Mouse (Mus musculus) embryonic facial prominence, embryonic 15.5 days (tissue): ENCODE data around the gene Mc3r. TPM values are rescaled to one million over a fixed set of nuclear protein-coding genes. Genes with fewer than 3 reads are reported as not detected.
A peak's percentile ranks its signal among the peaks of the same experiment; 100 is the strongest.

Source experiments
- ATAC-seq: fragments of 200-750 bp; cut with Nextera tagmentation; 2 replicates; pipeline ENCODE4 v1.8.0; 2017; ENCODE audit warnings: low read depth, moderate TSS enrichment; ENCODE audit not compliant: insufficient number of reproducible peaks, low FRiP score, low TSS enrichment
- H3K27ac ChIP-seq: fragments of 300-500 bp; sonication (generic); replicated peaks from 2 replicates; pipeline ENCODE4 v1.5.1; 2015; ENCODE audit warnings: mild to moderate bottlenecking, inconsistent platforms
- H3K27me3 ChIP-seq: fragments of 300-500 bp; sonication (generic); 2 replicates; pipeline ENCODE4 v1.6.1; 2015; ENCODE audit warnings: inconsistent platforms
- H3K36me3 ChIP-seq: fragments of 300-500 bp; sonication (generic); 2 replicates; pipeline ENCODE4 v1.6.1; 2015; ENCODE audit warnings: mild to moderate bottlenecking, inconsistent platforms
- H3K4me1 ChIP-seq: fragments of 300-500 bp; sonication (generic); 2 replicates; pipeline ENCODE4 v1.6.1; 2015; ENCODE audit warnings: inconsistent platforms
- H3K4me2 ChIP-seq: fragments of 300-500 bp; sonication (generic); replicated peaks from 2 replicates; pipeline ENCODE4 v1.6.1; 2015; ENCODE audit warnings: mild to moderate bottlenecking, inconsistent platforms
- H3K4me3 ChIP-seq: fragments of 300-500 bp; sonication (generic); replicated peaks from 2 replicates; pipeline ENCODE4 v1.5.1; 2015; ENCODE audit warnings: mild to moderate bottlenecking, inconsistent platforms
- H3K9ac ChIP-seq: fragments of 300-500 bp; sonication (generic); 2 replicates; pipeline ENCODE4 v1.6.1; 2015; ENCODE audit warnings: inconsistent platforms
- H3K9me3 ChIP-seq: fragments of 300-500 bp; sonication (generic); replicated peaks from 2 replicates; pipeline ENCODE4 v1.6.1; 2016; ENCODE audit warnings: inconsistent platforms
- WGBS: fragments of 180-500 bp; shearing (Covaris S2); methylation state at CpG from one replicate; pipeline ENCODE4 v1.1.7; 2015; 5-methylcytosine and 5-hydroxymethylcytosine counted together
- polyA plus RNA-seq: library from polyadenylated mRNA; unstranded; fragments of >200 nt; fragmentation: Nextera tagmentation; extraction: Ambion mirVana; gene quantifications from 2 replicates; pipeline ENCODE4 v1.2.1, GENCODE M21; 2015

Gene Mc3r
- polyA plus RNA-seq, 1 experiment from 2014 or later: not detected

DNA sequence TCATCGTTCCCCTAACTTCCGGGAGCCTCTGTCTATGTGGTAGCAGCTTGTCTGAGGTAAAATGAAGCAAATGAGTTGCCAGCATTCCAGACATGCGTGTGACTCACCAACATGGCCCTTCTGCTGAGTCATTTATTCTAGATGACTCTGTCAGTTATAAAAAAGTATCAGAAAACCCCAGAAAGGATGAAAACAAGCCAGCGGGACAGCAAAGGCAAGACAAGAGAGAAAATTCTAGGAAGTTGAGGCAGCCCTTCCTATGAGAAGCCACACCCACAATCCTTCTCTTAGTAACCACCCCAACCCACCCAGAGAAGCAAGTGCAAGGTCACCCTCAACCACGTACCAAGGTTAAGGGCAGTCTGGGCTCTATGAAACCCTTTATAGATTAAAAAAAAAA is 8.7 kb downstream of the Mc3r start:
- WGBS: 75% methylated on average over 5 of the region's 5 CpGs
- no peak overlapping the region for H3K4me2 ChIP-seq
- no peaks in the 10 kb centered on the region; the same call in 1 of the 2 replicates for H3K4me1 ChIP-seq
- H3K36me3 ChIP-seq: no peaks in the 10 kb centered on the region
- H3K4me3 ChIP-seq: no peak overlapping the region
- no peaks in the 10 kb centered on the region for H3K9me3 ChIP-seq
- no peak for ATAC-seq
- H3K27ac ChIP-seq: no peak overlapping the region
- H3K27me3 ChIP-seq: no peaks in the 10 kb centered on the region
- H3K9ac ChIP-seq: no peak overlapping the region

DNA sequence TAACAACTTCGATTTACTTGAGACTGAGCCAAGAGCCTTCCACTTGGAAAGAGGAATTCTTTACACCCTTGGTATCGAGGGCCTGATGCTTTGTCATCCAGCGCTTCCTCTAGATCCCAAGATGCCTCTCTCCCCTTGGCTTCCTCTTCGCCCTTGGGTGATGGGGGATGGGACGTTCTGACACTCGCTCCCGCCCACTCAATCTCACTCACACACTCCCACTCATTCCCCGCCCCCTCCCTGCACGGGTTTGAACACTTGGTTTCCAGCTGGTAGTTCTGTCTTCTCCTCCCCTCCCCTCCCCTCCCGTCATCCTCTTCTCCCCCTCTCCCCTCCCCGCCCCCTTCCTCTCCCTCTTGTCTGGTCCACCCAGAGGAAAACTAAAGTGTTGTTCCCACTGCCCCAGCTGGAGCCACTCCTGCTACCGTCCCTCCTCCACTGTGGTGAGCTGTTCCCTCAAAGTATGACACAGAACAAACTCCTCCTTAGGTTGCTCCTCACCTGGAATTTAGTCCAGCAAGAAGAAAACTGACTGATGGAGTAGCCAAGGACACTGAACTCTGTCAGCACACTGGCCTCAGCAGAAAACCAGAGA is 9.3 kb downstream of the Mc3r start:
- Histone ChIP-seq H3K27me3 (no peaks in the 10 kb centered on the region), H3K27ac (no peak overlapping the region), H3K4me2 (no peak overlapping the region), H3K4me3 (no peak overlapping the region), H3K9me3 (no peaks in the 10 kb centered on the region), H3K36me3 (no peaks in the 10 kb centered on the region), H3K9ac (no peak overlapping the region), H3K4me1 (no peaks in the 10 kb centered on the region)
- no peak for ATAC-seq
- WGBS: 27% methylated on average over 12 of the region's 12 CpGs

DNA sequence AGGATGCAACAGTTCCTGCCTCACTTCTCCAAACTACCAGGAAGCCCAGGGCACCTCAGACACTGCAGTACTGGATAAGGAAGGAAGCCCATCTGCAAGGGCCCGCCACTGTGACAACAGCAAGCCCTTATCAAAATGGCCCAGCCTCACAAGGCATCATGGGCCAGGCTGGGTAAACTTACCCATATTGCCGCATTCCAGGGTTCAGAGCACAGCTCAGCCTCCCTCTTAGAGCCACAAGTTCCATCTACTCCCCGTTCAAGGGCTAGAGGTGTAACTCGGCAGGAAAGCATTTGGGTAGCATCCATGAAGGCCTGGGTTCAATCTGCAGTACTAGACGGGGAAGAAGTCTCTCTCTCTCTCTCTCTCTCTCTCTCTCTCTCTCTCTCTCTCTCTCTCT is 11.8 kb downstream of the Mc3r start:
- 76% methylated on average over 5 of the region's 5 CpGs for WGBS
- no peak overlapping the region for H3K4me2 ChIP-seq
- ATAC-seq: no peak

DNA sequence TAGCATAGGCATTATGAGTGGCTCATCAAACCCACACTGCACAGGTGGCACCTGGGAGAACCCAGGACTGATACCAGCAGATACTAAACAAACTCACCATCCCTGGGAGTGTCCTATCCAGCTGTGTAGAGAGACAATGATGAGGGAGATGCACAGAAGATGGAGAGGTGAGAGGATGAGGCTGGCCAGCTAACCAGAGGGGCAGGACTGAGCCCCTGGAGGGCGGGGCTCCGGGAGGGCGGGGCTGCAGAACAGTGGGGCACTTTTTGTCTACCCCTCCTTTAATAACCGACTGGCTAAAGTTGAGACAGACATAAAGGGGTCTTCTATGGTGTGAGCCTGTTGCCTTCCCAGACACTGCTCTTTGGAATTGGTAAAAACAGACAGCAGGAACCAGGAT is 13.1 kb downstream of the Mc3r start:
- Histone ChIP-seq H3K4me1 (no peaks in the 10 kb centered on the region), H3K9me3 (no peaks in the 10 kb centered on the region), H3K4me3 (no peak overlapping the region), H3K9ac (no peak overlapping the region), H3K36me3 (no peaks in the 10 kb centered on the region), H3K27me3 (no peaks in the 10 kb centered on the region), H3K4me2 (no peak overlapping the region), H3K27ac (no peak overlapping the region)
- no peak for ATAC-seq
- 70% methylated on average over 4 of the region's 4 CpGs for WGBS

More for the DNA sequence above, 11.8 kb downstream of the Mc3r start:
- no peak overlapping the region for H3K4me3 ChIP-seq
- no peak overlapping the region for H3K27ac ChIP-seq
- H3K36me3 ChIP-seq: no peaks in the 10 kb centered on the region
- H3K4me1 ChIP-seq: no peaks in the 10 kb centered on the region
- H3K27me3 ChIP-seq: no peaks in the 10 kb centered on the region
- no peaks in the 10 kb centered on the region for H3K9me3 ChIP-seq
- no peak overlapping the region for H3K9ac ChIP-seq

DNA sequence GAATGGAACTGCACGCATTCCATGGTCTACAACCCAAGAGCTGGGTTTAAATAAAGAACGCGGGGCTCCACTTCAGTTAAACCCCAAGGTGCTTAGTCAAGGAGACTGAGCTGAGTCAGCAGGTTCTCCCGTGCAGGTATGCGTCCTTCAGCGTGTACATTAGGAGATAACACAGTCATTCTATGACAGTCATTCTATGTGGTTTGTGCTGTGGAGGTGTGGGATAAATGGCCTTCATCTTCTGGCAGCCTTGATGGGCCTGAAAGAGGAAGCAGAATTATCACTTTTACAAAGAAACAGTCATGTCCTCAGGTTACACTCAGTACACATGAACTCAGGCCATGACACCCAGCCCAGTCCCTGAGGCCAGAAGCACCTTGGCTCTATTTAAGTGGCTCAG is 14.9 kb downstream of the Mc3r start:
- no peak for ATAC-seq
- Histone ChIP-seq H3K9ac (no peak overlapping the region), H3K27ac (no peak overlapping the region), H3K36me3 (no peaks in the 10 kb centered on the region), H3K4me3 (no peak overlapping the region), H3K4me1 (no peaks in the 10 kb centered on the region), H3K9me3 (no peaks in the 10 kb centered on the region), H3K27me3 (no peaks in the 10 kb centered on the region), H3K4me2 (no peak overlapping the region)
- 88% methylated on average over 6 of the region's 6 CpGs for WGBS

DNA sequence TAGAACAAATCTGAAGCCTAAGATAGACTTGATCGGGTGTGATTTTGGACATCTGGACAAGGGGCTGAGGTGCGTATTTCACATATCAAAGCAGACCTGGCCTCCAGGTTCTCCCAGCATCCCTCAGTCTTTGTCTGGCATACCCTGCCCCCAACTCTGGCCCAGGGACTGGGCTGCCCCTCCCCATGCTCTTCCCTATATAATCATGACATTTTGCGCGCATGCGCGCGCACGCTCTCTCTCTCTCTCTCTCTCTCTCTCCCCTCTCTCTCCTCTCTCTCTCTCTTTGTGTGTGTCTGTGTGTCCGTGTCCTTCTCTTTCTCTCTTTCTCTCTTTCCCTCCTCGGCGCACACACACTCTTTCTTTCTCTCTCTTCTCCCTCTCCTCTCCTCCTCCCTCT is 21.6 kb downstream of the Mc3r start:
- Histone ChIP-seq H3K36me3 (no peaks in the 10 kb centered on the region), H3K9me3 (no peaks in the 10 kb centered on the region), H3K9ac (no peak overlapping the region), H3K4me1 (peaks cover 7% of the 10 kb centered on the region), H3K27me3 (no peaks in the 10 kb centered on the region), H3K4me2 (no peak overlapping the region), H3K27ac (no peak overlapping the region), H3K4me3 (no peak overlapping the region)
- no peak for ATAC-seq
- WGBS: 83% methylated on average over 11 of the region's 11 CpGs

DNA sequence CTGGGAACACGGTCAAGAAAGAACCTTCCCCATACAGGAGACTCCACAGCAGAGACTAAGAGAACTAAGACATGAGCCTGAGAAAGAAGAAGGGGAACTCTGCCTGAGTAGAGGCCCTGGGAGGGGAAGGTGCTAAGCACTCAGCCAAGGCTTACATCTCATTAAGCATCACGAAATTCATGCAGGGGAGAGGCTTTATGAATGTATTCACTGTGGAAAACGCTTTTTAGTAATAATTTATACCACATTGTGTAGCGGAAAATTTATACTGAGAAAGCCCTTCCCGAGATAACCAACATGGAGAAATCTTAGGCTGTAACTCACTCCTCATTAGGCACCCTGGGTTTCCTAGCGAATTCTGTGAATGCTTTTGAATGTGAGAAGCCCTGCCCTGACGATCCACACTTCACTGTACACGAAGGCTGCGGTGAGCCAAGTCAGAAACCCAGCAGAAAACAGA is 22.2 kb downstream of the Mc3r start:
- Histone ChIP-seq H3K9ac (no peak overlapping the region), H3K4me3 (no peak overlapping the region), H3K4me1 (peaks cover 7% of the 10 kb centered on the region), H3K9me3 (no peaks in the 10 kb centered on the region), H3K27ac (peak overlapping the region; percentile 51; the same call in 1 of the 2 replicates), H3K27me3 (no peaks in the 10 kb centered on the region), H3K36me3 (no peaks in the 10 kb centered on the region), H3K4me2 (no peak overlapping the region)
- ATAC-seq: no peak
- WGBS: 28% methylated on average over 9 of the region's 9 CpGs

DNA sequence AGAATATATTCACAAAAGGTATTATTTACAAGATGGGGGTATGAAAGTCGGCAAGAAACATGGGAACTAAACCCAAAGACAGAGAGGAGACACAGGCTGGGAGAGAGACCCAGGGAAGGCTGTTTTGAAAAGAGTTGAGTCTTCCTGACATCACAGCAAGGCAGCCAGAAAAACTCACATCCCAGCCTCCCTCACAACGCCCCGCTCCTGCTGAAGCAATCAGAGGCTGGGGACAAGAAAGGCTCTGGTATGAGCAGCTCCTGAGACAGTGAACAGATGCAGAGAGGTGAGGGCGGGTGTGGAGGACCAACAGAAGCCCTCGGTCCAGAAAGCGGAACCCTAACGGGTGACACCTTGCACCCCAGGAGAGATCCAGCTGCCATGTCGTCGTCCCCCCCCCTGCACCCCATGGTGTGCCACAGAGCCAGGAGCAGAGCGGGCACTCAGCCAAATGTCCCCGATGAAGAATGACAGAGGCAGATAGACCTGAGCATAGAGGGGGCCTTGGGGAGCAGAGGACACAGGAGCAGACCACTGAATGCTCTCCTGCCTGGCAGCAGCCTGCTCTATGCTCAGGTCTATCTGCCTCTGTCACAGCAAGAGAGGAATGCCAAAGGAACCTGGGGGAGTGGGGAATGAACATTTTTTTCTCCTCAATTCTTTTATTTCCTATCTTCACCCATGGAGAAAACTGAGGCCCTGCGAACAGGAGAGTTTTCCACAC is 22.8 kb downstream of the Mc3r start:
- H3K27ac ChIP-seq: peak overlapping the region; percentile 51; the same call in 1 of the 2 replicates
- peaks cover 7% of the 10 kb centered on the region for H3K4me1 ChIP-seq
- 69% methylated on average over 12 of the region's 12 CpGs for WGBS
- H3K4me3 ChIP-seq: no peak overlapping the region
- H3K9ac ChIP-seq: no peak overlapping the region
- no peak overlapping the region for H3K4me2 ChIP-seq
- H3K27me3 ChIP-seq: no peaks in the 10 kb centered on the region
- 0 out of 2 replicates have a peak, but pooled peaks have one; percentile 43 for ATAC-seq
- H3K36me3 ChIP-seq: no peaks in the 10 kb centered on the region
- H3K9me3 ChIP-seq: no peaks in the 10 kb centered on the region

DNA sequence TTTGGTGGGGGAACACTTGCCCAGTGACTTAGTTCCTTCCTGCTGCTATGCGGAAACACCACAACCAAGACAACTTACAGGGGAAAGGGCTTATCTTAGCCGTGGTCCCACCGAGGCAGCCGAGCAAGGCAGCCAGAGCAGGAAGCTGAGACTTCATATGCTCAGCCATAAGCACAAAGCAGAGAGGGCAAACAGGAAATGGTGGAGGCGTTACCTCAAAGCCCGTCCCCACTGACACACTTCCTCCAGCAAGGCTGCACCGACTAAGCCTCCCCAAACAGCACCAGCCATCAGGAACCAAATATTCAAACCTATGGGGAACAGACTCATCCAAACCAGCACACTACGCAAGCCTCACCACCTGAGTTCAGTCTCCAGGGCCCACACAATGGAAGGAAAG is 26.4 kb downstream of the Mc3r start:
- Histone ChIP-seq H3K27ac (no peak overlapping the region), H3K36me3 (no peaks in the 10 kb centered on the region), H3K4me1 (peaks cover 7% of the 10 kb centered on the region), H3K27me3 (no peaks in the 10 kb centered on the region), H3K4me3 (no peak overlapping the region), H3K9ac (no peak overlapping the region), H3K4me2 (no peak overlapping the region), H3K9me3 (no peaks in the 10 kb centered on the region)
- ATAC-seq: no peak
- 74% methylated on average over 8 of the region's 8 CpGs for WGBS

DNA sequence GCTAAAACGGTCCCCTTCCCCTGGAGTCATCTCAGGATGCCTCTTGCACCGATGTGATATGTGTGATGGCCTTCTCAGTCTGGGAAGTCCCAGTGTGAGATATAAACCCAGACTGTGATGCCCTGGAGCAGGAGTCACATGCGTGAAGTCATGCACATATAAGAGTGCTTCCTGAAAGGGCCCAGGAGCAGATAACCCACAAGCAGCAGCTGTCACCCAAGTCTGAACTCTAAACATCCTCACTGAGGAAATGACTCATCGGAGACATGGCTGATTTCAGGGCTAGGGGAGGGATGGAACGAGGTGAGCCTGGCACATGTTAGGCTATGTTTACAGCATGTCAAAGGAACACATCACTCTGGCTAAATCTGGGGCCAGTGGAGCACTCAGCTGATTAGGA is 27.9 kb downstream of the Mc3r start:
- no peaks in the 10 kb centered on the region for H3K9me3 ChIP-seq
- no peak for ATAC-seq
- WGBS: 56% methylated on average over 5 of the region's 5 CpGs

DNA sequence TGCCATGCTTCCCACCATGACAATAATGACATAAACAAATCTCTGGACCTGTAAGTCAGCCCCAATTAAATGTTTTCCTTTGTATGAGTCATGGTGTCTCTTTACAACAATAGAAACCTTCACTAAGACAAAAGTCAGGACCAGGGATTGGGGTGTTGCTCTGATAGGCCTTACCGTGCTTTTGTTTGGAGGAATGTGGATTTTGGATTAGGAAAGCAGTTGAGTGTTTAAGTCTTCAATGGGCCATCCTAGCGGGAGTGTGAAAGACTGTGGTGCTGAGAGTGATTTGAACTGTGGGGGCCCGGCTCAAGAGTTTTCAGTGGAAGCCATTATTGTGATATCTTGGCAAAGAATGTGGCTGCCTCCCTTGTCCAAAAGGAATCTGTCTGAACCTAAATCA is 30.7 kb downstream of the Mc3r start:
- no peaks in the 10 kb centered on the region for H3K9me3 ChIP-seq
- ATAC-seq: no peak
- WGBS: 79% methylated on average over 3 of the region's 3 CpGs

More for the DNA sequence above, 27.9 kb downstream of the Mc3r start:
- Histone ChIP-seq H3K4me3 (no peak overlapping the region), H3K27me3 (no peaks in the 10 kb centered on the region), H3K9ac (no peak overlapping the region), H3K4me2 (no peak overlapping the region), H3K36me3 (no peaks in the 10 kb centered on the region), H3K27ac (no peak overlapping the region), H3K4me1 (peaks cover under 1% of the 10 kb centered on the region)

More for the DNA sequence above, 30.7 kb downstream of the Mc3r start:
- no peak overlapping the region for H3K27ac ChIP-seq
- no peaks in the 10 kb centered on the region for H3K27me3 ChIP-seq
- H3K9ac ChIP-seq: no peak overlapping the region
- no peak overlapping the region for H3K4me2 ChIP-seq
- H3K4me1 ChIP-seq: 0 out of 2 replicates have a peak, but pooled peaks cover 5% of the 10 kb centered on the region
- H3K4me3 ChIP-seq: no peak overlapping the region
- no peaks in the 10 kb centered on the region for H3K36me3 ChIP-seq
